In genomic region chr19:25098941-25099340, GRCm38 (mm10) we compare ENCODE assay signal across 15 mouse cellular contexts.
"Had no signal": no experiment of that assay in that cellular context is flagged by ENCODE, and none has a peak within 500 bp of the region (broad histone marks: within the 10 kb centered on the region; RNA-seq: fewer than 3 reads in every experiment).

No protein-coding gene starts in this region.

- H3K9ac ChIP-seq: lung, embryonic 14.5 days; midbrain, embryonic 12.5 days; neural tube, embryonic 12.5 days; stomach, embryonic 15.5 days had no signal

- H3K27ac ChIP-seq: midbrain, embryonic 10.5 days; midbrain, embryonic 12.5 days; neural tube, embryonic 12.5 days; stomach, embryonic 15.5 days; stomach, postnatal 0 days had no signal

- H3K27me3 ChIP-seq: midbrain, embryonic 12.5 days; neural tube, embryonic 12.5 days; stomach, embryonic 15.5 days had no signal

- H3K4me3 ChIP-seq: midbrain, embryonic 10.5 days; midbrain, embryonic 12.5 days; neural tube, embryonic 12.5 days; stomach, embryonic 15.5 days had no signal

- H3K9me3 ChIP-seq: midbrain, embryonic 10.5 days; midbrain, embryonic 12.5 days; neural tube, embryonic 12.5 days; stomach, embryonic 15.5 days had no signal

- DNase-seq: lung, adult 18-20 months; lung, embryonic 14.5 days; lung, postnatal 10 days; lung, postnatal 4 days; midbrain, embryonic 14.5 days; right cerebral cortex, postnatal 14 days; thymus, adult 2 months; thymus, postnatal 25 days; thymus, postnatal 4 days had no signal

- H3K4me1 ChIP-seq: neural tube, embryonic 12.5 days; stomach, embryonic 15.5 days had no signal

- ATAC-seq: midbrain, embryonic 16.5 days had no signal

- H3K4me2 ChIP-seq: lung, embryonic 14.5 days; midbrain, embryonic 12.5 days; neural tube, embryonic 12.5 days; stomach, embryonic 15.5 days had no signal

- H3K36me3 ChIP-seq: midbrain, embryonic 10.5 days; midbrain, embryonic 12.5 days; neural tube, embryonic 12.5 days; stomach, embryonic 15.5 days had no signal
